Mouse (Mus musculus) CD4-positive, CD25-positive, alpha-beta regulatory T cell, adult 9 weeks (primary cell): Measurements from ENCODE around the gene Cfap52. TPM values are rescaled to one million over a fixed set of nuclear protein-coding genes. Genes with fewer than 3 reads are reported as not detected.

ENCODE experiments used
- polyA plus RNA-seq: library from polyadenylated mRNA; unstranded; fragments of 100-300 nt; shearing (Covaris generic); gene quantifications from one replicate; pipeline ENCODE4 v1.2.1, GENCODE M21; 2017

The Cfap52 gene
- not detected for polyA plus RNA-seq

DNA sequence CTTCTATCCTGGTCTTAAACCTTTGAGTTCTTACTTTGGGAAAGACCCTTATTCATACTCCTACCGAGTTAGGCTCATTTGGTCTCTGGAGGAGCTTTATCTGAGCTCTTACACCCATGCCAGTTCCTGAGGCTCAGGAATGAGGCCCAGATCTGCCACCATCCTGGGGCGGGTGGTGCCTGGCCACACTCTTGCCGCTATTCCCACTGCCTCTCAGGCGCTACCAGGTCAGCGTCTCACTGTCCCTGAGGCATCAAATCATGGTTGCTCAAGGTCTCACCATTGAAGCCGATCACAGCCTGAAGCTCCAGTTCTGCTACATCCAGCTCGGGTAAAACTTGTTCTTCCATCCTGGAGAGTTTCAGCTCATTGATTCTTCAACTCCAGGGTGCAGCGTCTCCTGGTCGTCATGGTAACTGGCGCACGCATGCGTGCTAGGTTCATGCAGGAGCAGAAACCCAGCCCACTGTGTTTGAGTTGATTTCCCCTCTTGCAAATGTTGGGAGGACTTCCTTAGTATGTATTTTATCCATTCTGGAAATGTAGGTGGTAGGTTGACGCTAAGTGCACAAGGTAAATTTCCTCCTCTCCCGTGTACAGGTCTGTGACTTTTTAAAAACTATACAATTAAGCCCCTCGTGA, at the start of gene Cfap52:
TSS of gene Cfap52 (minus strand) at position 410 of the 642 bp plus-strand sequence.

DNA sequence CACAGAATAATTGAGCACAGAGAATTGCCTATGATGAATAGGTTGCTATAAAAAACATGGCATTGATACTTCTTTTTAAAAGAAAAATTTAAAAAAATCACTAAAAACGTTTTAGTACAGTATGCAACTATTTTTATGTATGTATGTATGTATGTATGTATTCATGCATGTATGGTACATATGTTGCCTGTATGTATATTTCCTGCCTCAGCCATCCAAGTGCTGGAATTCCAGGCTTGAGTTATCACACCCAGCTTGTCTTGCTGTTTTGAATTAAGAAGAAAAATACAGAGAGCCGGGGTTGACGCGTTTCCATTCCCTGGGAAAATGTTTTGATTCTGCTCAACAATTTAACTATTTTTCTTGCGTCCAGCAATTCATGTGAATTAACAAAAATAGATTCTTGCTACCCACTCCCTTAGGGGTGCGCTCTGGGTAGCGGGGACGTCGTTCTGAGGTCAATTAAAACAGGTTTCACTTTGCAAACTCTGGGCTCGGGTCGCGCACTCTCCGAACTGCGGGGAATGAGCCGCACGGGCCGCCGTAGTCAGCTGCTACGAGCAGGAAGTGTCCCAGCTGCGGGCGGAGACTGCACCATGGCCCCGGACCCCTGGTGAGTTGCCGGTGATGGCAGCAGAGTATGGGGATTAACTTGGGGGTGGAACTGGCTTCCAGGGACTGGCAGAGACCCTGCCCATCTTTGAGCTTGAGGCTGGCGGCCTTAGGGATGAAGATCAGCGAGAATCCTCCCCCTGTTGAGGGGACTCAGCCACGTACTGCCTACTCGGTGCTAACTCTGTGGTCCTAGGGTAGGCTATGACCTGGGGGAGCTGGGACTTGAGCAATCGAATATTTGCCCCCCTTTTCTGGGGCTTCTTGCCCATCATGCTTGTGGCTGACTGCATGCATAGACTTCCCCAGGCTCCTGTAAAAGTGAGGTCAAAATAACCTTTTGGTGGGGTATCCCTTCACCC, 741 bp upstream of the Cfap52 start, which contains the start of gene Stx8:
TSS of gene Stx8 (plus strand) at position 289 of the 974 bp plus-strand sequence.

DNA sequence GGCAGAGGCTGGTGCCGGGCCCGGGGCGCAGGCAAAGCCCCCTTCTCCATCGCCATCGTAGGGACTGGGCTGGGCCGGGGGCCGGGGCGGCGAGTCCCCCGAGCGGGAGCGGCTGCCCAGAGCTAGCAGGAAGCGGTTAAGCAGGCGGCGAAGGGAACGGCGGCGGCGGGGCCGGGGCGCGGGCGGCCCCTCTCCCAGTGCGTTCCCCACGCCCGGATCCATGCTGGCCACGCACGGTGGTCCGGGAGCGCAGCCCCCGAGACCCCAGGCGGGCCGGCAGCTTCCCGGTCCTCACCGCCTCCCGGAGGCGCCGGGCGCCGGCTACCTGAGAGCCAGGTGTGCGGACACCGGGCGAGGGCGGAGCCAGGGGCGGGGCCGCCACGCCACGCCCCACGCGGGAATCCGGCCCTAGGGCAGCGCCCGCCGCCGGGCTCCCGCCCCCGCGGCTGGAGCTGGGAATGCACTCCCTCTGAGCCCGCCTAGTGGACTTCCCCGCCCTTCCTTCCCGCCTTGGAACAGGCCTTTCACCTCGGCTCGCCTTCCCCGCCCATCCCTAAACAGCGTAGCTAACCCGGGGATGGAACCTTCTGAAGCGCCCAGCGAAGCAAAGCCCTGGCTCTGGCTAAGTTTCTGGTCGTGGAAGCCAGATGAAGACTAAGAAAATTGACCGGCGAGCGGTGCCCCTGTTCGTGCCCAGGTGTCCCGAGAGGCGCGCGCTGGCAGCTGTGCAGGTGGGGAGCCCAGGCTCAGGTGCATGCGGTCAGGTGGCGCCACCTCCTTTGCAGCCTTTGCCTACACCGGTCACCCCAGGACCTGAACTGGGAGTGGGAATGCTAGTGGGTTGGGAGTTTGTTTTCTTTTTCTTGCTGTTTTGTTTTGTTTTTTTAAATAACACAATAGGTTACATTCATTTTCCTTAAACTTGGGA, 43.4 kb downstream of the Cfap52 start, which contains the start of gene Usp43:
TSS of gene Usp43 (minus strand) at position 327 of the 928 bp plus-strand sequence.

Other genes starting within 250 kb of the Cfap52 start
- gene Glp2r, start 194.5 kb downstream of the Cfap52 start, polyA plus RNA-seq, result not detected
- not detected for gene Gsg1l2, start 191.0 kb downstream of the Cfap52 start, polyA plus RNA-seq
- not detected for gene Dhrs7c, start 167.5 kb downstream of the Cfap52 start, polyA plus RNA-seq
- gene Usp43, start 43.5 kb downstream of the Cfap52 start, polyA plus RNA-seq, result not detected
- gene Stx8, start 542 bp upstream of the Cfap52 start, polyA plus RNA-seq, result 89.0 TPM